Mouse (Mus musculus): ENCODE data around the gene Kbtbd7.

Gene Kbtbd7

GRCm38 (mm10) chr14:79451681-79452590 is 25.6 kb downstream of the Kbtbd7 start, which contains the start of gene Kbtbd6:
TSS of gene Kbtbd6 (plus strand) at chr14:79451835.
- WGBS, result 21% methylated on average over 42 of the region's 89 CpGs

DNA sequence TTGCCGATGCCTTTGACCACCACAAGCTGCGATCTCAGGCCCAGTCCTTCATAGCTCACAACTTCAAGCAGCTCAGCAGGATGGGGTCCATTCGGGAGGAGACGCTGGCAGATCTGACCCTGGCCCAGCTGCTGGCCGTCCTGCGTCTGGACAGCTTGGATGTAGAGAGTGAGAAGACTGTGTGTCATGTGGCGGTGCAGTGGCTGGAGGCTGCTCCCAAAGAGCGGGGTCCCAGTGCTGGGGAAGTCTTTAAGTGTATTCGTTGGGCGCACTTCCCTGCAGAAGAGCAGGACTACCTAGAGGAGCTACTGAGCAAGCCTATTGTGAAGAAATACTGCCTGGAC is 26.3 kb downstream of the Kbtbd7 start:
- WGBS, result 88% methylated on average over 8 of the region's 10 CpGs

GRCm38 (mm10) chr14:79460401-79460800 is 34.1 kb downstream of the Kbtbd7 start:
- 88% methylated on average over 1 of the region's 1 CpGs for WGBS

GRCm38 (mm10) chr14:79460988-79461387 is 34.7 kb downstream of the Kbtbd7 start:
- WGBS, result 78% methylated on average over 4 of the region's 4 CpGs

DNA sequence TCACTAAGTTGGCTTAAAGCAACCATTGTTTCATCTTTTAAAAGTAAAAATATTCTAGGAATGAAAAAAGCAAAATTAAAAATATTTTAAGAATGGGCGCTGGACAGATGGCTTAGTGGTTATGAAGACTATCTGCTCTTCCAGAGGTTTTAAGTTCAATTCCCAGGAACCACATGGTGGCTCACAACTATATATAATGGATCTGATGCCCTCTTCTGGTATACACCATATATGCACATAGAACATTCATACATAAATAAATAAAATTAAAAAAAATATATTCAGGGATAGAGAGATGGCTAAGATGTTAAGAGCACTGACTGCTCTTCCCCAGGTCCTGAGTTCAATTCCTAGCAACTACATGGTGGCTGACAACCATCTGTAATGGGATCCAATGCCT is 39.3 kb downstream of the Kbtbd7 start:
- 75% methylated on average over 1 of the region's 1 CpGs for WGBS

DNA sequence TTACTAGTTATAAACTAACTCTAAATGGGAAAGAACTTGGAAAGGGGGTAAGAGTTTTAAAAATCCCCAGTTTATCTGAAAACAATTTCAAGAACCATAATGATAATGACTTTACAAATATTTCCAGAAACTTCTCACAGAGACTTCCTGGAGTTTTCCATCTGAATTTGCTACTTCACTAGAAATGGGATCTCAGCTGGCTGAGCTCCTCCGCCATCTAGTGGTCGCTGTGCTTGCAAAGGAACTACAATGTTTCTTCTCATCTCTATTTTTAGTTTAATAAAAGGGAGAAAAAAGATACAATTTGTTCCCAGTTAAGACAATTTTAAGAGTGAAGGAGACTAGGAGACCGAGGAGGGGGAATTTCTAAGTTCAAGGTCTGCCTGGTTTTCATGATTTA is 41.3 kb downstream of the Kbtbd7 start:
- WGBS, result 12% methylated on average over 3 of the region's 3 CpGs

DNA sequence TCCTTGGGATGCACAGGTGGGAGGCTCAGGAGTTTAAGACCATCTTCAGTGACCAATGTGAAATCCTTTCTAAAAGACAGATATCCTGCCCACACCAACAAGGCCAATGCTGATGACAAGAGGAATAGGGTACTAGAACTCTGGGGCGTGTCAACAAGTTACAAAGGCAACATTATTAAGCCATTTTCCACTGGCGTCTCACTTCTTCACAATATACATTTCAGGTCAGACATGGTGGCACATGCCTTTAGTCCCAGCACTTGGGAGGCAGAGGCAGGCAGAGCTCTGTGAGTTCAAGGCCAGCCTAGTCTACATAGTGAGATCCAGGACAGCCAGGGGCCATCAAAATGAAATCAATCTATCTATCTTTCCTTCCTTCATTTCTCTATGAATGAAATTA is 47.1 kb downstream of the Kbtbd7 start:
- WGBS, result 91% methylated on average over 2 of the region's 2 CpGs
